Mouse (Mus musculus): ENCODE results near the gene Hesx1.
"Not testable (repeated sequence)": the region's sequence is repeated elsewhere in the genome, so short reads cannot be mapped to it uniquely, and the experiment has no call there.

Hesx1 gene

DNA sequence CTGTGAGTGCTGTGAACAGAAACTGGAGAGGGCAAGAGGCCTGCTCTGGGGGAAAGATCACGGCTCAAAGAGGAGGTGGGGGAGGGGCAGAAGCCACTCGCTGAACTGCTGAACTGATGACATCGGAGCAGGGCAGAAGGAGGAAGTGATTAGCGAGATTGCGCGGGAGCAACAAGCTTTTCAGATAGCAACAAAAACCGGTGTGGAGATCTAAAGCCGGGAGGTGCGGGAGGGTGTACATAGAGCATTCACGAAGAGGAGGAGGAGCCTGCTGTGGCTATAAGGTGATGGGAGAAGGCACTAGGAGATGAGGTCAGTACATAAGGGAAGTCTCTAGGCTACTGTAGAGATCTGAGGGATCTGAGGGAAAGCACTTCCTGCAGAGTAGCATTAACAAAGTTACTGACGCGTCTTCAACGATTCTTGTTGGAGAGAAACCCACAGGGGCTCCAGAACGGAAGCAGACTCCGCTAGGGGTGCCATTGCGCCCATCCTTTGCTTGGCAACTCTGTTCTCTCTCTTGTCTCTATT lies at the start of gene Hesx1:
Hesx1 (plus strand) TSS at position 206 of the 531 bp plus-strand sequence.
- DNase-seq: peak; percentile 78

DNA sequence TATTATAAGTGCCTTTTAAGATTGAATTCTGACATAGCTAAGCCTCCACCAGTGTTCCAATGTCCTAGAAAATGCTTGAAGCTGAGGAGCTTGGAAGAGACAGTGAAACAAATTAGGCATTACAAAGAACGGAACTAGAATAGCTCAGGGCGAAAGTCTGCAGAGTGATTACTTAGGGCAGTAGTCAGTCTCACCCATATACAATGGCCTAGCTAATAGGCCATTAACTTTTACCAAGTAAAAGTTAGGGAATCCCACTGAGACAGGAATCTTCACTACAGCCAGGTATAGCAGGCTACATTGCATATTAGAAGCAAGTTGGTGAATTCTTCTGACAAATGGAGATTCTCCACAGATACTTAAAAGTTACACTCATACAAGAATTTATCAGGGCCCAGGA lies 38.1 kb upstream of the Hesx1 start:
- not testable (repeated sequence) for DNase-seq

DNA sequence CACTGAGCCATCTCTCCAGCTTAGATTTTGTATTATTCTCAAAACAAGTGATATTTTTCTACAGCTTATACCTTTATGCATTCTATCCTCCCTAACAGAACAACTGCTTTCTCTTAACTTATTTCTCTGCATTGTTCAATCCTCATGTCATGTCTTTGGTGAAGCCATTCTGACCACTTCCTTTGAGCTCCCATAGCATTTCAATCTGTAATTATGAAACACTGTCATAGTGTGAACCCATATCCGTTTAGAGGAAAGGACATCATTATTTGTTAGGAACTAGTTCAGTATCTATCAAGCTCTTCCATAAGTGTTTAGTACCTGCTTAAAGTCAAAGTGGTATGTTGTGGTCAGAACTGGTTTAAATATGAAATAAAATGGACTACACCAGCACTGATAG lies 33.7 kb upstream of the Hesx1 start:
- no peak for DNase-seq

DNA sequence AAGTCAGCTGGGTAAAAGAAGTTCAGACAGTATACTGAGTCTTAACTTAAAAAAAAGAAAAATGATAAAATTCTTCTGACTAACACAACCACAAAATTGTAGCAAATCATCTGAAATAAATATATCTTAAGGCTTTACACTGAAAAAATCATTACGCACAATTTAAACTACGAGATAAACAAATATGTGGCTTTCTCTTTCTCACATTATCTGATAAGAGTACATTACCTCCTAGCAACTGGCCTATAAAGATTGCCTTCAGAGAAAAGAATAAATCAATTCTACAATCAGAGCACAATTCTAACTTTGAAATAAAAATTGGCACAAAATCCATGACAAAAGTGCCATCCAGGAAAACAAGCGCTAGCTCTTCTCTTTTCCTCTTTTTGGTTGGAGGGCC lies 25.1 kb upstream of the Hesx1 start:
- DNase-seq: no peak

DNA sequence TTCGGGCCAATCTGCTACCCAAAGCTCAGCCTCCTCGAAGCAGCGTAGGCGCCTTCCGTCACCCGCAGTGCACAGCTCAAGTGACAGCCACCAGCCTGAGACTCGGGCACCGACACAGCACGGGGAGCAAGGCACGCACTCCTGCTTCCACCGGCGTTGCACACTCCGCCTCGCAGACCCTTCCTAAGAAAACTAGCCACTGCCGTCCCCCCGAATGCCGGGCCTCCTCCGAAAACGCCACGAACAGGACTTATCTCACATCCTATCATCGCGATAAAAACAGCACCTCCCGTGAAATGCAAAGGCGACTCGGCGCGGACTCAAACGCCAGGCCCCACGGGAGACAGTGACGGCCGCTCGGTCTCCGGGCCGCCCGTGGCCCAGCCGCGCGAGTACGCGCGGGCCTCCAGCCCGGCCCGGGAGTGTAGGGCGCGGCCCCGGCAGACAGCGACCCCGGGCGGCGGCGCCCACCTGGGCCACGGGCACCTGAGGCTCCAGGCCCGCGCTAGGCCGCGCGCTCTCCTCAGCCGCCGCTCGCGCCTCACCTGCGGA lies 24.3 kb upstream of the Hesx1 start:
- DNase-seq: peak; percentile 69

DNA sequence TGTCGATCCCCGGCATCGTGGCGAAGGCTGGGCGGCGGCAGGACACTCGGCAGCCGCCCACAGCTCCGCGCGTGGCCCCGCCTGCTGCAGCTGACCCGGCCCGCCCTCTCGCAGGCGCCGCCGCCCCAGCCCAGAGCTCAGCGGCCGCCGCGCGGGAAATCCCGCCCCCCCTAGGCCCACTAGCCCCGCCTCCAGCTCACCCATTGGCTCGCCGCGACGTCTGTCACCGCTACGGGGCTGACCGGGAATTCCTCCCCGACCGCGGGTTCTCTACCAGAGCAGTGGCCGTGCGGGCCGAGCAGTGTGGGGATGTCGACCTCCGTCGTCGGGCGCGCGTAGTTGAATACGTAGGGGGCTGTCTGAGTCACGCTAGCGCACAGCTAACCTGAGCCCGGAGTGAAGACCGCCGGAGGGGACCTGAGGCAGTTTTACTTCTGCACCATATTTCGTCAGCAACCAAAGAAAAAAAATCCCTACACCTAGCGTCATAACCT lies 23.7 kb upstream of the Hesx1 start:
- peak; percentile 98 for DNase-seq

DNA sequence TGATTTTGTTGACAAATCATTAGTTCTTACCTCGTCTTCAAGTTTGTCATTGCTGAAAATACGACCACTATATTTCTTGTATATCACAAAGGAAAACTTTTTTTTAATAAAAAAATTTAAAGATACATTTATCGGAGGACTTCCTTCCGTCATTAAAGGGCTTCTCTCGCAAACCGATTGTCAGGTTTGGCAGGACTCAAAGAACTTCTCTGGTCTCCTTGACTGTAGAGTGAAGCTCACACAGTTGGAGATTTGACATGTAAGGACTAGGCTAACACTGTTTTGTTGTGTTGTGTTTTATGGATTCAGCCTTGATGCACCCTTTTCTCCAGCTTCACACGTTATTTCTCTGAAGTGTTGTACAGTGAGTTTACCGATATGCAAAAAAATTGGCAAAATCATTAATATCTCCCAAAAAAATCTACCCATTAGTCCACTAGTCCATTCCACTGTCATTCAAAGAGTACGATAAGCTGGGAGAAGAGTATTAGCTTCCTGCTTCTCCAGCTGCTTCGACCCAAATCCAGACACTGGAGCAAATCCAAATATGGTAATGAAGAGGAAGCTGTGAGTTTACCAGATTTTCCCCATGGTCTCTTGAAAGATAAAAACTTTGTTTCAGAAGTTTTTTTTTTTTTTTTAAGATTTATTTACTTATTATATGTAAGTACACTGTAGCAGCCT lies 23.0 kb upstream of the Hesx1 start, which contains the start of gene Appl1:
Appl1 (minus strand) TSS at position 127 of the 684 bp plus-strand sequence.
- DNase-seq: no peak

DNA sequence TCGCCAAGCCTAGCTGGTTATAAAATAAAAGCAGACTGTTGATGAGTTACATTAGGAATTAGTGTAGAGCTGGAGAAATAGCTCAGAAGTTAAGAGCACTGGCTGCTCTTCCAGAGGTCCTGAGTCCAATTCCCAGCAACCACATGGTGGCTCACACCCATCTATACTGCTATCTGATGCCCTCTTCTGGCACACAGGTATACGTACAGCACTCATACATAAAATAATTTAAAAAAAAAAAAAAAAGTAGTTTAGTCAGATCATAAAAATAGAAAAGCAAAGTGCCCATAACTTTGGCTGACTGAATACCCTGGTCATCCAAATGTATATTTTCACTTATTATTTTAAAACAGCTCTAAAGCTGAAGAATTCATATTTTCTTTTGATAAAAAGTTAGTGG lies 21.1 kb upstream of the Hesx1 start:
- DNase-seq: no peak

DNA sequence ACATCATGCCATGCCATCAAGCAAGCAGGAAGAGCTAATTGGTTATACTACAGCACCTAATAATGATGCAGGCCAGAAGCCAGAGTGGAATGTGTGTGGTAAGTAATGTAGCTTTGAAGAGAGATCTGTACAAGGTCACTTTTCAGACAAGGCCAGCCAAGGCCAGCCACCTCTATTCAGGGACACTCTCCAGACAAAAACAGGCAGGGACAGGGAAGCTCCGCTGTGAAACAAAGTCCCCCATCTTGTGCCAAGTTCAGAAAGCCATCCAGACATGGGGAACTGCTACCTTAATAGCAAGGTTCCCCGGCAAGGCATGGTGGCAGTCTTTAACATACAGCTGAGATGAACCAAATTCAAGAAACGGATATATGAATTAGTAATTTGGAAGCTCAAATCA lies 18.7 kb upstream of the Hesx1 start:
- DNase-seq: no peak

DNA sequence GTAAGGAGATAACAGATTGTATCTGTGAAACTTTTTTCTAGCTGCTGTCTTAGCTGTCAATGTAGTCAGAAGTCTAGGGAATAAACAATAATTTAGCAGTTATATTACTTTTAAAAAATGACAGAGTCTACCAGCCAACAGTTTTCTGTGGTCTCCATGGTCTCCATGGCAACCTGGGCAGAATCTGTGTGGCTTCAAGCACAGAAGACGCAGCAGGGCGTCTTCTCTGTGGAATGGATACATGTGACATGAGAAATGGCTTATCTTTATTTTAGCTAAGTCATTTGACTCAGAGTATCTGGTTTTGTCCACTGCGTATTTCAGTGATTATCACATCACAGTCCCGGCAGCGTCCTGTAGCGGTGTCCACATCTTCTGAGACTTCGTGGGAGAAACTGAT lies 18.0 kb upstream of the Hesx1 start:
- DNase-seq: no peak

DNA sequence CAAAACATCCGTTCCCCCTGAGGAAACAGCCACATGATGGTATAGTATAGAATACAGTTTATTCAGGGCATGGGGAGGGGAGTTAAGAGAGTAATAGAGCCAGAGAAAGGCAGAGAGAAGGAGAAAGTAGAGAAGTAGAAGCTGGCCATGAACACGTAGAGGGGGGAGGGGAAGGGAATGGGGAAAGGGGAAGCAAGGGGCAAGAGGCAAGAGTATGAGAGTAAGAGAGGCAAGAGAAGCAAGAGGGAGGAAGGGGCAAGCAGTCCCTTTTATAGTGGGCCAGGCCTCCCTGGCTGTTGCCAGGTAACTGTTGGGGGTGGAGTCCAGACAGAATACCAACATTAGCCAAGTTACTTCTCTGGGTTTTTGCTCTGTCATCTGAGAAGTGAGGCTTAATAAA lies 16.7 kb upstream of the Hesx1 start:
- DNase-seq: no peak

DNA sequence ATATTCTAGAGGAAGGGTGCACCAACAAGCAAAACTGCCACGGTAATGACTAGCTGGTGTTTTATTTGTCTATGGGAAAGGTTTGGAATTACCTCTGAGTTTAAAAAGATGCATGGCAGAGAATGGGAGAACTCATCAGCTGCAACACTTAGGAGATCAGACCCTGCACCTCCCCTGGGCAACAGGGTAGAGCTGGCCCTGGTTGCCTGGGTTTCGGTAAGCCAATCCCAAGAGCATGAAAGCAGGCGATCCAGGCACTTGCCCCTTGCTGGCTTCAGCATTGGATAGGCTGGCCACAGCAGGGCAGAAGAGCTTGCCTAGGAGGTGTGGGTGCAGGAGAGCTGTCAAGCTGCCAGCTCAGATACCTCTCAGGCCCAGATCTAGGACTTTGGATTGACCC lies 14.4 kb upstream of the Hesx1 start:
- no peak for DNase-seq

DNA sequence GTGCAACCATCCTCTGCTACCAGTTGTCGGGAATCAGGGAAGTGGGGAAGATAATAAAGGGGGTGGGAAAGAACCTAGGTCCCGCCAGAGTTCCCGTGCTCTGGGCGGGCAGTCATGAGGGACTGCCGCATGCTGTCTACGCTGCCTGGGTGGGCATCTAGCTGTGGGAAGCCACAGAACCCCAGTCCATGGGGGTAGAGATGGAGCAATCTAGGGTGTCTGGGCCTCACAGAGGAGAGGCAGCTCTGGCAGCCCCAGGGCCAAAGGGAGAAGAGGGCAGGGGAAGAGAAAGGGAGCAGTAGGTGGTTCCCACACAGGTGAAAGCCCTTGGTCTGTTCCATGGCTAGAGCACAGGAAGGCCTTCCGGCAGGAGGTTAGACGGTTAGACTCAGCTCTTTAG lies 13.2 kb upstream of the Hesx1 start:
- DNase-seq: no peak

DNA sequence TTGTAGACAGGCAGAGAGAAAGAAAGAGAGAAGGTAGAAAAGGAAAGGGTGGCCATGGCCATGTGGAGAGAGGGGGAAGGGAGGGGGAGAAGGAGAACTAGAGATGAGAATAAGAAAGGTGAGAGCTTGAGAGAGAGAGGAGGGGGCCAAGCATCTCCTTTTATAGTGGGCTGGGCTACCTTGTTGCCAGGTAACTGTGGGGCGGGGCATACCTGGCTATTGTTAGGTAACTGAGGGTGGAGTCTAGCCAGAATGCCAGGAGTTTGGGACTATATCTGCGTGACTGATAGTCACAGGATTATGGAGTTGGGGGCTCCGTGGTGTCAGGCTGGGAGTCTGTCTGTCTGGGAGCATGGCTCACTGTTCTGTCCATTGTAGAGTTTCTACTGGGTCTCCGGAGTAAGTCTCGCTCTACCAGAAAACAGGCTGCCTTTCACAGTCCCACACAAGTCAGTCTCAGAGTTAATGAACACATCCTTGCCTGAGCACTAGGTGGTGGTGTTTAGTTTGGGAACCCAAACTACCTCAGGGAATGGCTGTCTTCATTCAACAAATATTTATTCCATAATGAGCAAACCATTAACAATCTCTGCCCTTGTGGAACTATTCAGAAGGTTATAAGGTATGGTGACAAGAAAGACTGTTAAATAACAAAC lies 12.6 kb upstream of the Hesx1 start:
- no peak for DNase-seq

DNA sequence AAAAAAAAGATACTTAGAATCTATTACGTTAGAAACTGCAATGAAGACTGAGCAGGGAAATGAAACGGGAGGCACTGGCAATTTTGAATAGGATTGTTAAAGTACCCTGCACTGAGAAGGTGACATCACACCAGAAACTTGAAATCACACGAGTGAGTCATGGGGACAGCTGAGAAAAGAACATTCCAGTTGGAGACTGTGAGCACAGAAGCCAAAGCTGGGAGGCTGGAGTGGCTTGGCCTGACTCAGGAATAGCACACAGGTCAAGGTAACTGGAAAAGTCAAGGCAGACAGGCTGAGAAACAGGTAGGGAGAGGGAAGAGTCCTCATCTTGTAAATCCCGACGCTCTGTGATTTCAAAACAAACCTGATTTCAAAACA lies 12.1 kb upstream of the Hesx1 start:
- no peak for DNase-seq

DNA sequence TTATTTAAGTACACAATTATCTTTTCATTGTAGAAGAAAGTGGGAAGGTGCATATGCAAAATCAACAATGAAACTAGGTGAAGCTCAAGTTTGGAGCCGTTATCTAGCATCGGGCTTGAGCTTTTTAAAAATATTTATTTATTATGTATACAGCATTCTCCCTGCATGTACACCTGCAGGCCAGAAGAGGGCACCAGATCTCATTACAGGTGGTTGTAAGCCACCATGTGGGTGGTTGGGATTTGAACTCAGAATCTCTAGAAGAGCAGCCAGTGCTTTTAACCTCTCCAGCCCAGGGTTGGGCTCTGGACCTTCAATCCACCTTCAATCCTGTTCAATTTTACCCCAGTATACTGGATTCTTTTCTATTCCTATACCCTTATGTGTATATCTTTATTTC lies 5.5 kb upstream of the Hesx1 start:
- peak; percentile 25 for DNase-seq

DNA sequence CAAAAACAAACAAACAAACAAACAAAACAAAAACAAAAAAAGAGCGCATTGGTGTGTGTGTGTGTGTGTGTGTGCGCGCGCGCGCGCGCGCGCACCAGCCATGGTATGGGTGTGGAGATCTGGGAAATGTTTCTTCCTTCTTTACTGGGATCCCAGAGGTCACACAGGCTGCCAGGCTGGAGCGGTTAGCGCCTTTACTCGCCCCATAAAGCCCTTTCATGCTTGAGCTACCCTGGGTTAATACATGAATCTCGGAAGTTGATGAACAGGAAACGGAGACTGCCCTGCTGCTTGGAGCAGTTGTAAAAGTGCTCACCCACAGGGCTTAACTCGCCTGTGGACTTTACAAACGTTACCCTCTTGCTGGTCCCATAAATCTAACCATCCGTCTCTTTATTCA lies 2.6 kb upstream of the Hesx1 start:
- no peak for DNase-seq

DNA sequence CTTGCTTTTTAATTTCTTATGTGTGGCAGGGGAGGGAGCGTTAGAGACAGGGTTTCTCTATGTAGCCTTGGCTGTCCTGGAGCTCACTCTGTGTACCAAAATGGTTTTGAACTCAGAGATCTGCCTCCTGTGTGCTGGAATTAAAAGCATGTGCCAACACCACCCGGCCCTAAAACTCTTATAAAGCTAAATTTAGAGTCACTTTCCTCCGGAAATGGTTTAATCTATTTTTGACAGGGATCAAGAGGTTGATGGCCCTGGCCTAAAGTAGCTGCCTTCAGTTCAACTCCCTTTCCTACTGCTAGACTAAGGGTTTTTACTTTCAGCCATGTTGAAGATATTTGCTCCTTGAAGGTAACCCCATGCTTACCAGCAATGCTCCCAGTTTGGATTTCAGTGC lies 789 bp upstream of the Hesx1 start:
- no peak for DNase-seq

DNA sequence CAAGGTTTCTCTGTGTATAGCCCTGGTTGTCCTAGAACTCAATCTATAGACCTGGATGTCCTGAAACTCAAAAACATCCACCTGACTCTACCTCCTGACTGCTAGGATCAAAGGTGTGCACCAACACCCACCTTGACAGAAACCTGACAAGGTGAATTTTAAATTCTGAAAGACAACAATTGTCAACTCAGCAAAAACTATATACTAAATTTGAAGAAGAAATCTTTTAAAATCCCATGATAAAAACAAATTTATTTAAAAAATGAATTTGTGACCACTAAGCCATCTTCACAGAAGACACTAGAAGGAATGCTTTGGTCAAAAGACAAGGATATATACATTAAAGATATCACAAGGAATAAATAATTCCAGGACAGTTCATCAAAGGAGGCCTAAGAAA lies 2.0 kb downstream of the Hesx1 start:
- DNase-seq: no peak

DNA sequence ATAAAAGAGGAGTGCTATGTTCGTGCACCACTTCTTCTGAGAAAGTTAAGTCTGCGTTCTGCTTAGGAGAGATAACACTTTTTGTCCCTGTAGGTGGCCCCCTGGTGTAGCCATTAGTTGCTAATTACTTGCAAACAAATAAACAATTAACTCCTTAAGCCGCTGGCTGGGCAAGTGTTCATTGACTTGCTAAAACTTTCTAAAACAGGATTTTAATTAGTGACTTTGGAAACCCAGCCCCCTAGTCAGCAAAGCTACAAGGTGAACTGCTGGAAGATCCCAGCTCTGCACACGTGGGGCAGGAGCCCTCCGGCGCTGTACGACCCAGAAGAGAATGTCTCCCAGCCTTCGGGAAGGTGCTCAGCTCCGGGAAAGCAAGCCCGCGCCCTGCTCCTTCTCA lies 6.2 kb downstream of the Hesx1 start:
- no peak for DNase-seq

DNA sequence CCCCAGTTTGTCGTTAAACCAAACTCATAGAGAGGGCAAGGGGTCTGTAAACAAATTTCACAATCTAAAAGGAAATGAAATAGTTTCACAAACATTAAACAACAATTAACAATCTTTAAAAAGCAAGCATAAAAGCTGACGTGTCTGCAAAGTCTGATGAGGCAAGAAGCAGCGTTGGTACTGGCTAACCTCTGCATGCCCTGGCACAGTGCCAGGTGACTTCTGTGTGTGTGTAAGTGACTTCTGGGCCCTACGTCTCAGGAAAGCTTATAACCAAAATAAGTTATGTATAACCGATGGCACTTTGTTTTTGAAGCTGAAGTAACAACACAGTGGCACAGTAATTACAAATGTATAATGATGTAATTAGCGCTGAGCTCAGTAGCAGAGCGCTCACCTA lies 10.7 kb downstream of the Hesx1 start:
- DNase-seq: no peak

DNA sequence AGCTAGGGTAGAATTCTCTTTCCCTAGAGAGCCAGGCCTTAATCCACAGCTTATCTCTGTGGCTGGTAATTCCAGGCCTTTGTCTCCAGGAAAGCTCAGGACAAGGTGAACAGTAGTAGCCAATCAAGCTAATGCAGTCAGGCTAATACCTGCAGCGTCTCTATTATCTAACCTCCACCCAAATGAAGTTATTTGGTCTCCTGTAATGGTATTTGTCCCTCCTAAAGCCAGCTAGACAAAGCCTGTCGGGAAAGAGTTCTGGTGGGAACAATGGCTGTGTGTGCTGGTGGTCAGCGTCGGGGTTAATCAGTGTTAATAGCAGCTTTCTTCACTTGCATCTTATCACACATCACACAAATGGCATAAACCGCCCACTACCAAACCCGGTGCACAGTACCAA lies 11.7 kb downstream of the Hesx1 start:
- DNase-seq: no peak

DNA sequence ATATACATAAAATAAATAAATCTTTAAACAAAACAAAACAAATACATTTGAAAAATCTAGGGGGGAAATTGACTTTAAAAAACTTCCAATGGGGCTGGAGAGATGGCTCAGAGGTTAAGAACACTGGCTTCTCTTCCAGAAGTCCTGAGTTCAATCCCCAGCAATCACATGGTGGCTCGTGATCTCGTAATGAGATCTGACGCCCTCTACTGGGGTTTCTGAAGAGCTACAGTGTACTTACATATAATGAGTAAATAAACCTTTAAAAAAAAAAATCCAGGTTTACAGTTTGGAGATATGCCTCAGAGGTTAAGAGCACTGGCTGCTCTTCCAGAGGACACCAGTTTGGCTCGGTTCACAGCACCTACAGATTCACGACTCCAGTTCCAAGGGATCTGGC lies 17.3 kb downstream of the Hesx1 start:
- DNase-seq: no peak

DNA sequence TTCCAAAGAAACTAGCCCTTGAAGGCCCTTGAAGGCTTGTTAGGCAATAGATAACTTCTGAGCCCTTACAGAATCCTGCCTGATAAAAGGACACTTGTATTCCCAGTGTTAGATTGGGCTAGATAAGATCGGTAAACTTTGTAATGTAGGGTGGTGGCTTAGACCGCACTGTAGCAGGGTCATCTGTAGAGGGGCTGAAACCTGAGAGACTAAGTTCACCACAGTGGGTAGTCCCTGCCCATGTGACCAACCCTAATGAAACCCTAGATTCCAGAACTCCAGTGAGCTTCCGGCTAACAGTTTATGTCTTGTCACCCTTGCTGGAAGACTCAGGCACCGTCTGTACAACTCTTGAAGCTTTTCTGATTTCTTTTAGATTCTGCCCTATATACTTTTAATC lies 19.4 kb downstream of the Hesx1 start:
- DNase-seq: no peak

All from thymus, postnatal 25 days (tissue).